Mouse (Mus musculus): ENCODE data around the gene Prelp.

Gene Prelp

DNA sequence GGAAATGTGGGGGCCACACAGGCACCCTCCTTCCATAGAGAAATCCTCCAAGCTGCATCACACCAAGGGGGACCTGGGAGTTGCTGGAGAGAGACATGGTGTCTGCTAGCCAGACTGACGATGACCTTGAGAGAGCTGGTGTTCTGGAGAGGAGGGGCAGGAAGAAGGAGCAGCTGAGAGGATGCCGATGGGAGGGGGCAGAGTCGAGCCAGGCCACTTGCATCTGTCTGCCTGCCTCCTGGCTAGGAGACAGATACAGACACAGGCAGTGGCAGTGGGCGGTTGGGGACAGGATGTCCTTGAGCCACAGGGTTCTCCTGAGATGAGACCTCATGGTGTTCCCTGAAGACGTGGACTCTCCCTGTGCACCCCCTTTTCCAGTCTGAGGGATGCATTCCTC lies 29.7 kb downstream of the Prelp start:
- peak; percentile 68 to 89 for DNase-seq

DNA sequence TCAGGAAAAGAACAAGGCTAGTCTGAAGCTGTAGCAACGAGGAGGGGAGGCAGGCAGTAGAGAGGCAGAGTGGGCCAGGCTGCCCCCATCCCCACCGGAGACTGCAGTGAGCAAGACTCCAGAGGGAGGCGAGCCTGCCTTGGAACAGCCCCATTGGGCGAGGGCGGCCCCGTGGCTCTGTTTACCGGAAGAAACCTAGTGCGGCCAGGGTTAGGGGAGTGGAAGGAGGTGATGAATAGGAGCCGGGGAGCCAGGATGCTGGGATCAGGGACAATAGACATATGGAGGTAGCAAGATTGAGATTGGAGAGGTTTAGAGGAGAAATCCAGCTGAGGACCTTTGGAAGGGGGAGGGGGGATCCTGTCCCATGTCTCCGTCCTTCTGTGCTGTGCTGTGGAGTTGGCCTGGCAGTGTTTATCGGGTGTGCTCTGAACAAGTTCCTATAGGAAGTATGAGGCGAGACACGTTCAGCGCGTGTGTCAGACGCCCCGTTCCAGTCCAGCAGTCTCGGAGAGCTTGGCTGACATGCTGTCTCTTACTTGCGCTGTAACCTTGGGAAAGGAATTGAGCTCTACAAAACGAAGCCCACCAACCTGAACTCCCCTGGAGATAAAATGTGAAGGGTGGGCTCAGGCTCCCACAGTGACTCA lies 31.1 kb downstream of the Prelp start:
- peak in 1 of 2 experiments; percentile 37 for DNase-seq

DNA sequence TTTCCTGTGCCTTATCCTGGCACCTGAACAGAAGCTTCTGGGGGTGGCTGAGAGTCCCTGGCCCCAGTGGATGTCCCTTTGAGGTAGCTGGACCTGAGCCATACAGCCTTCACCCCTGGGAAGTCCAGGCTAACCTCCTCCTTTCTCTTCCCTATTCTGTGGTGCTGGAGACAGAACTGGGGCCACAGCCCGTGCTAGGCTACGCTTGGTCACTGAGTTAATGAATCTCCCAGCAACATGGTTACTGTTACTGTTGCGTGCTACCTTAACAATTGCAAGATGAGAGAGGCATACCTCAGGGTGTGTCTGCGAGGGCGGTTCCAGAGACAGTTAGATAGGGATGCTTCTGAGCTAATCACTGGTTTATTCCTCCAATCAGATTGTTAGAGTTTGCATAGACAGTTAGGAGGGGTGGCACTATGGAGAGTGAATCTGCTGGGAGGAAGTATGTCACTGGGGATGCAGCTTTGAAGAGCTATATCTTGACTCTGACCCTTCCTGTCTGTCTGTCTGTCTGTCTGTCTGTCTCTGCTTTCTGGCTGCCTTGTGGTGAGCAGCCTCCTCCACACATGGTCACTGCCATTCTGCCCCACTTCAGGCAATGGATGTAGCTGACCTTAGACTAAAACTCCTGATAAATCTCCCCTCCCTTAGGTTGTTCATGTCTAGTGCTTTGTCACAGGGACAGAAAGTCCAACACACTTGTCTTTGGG lies 33.5 kb downstream of the Prelp start:
- DNase-seq = no peak

DNA sequence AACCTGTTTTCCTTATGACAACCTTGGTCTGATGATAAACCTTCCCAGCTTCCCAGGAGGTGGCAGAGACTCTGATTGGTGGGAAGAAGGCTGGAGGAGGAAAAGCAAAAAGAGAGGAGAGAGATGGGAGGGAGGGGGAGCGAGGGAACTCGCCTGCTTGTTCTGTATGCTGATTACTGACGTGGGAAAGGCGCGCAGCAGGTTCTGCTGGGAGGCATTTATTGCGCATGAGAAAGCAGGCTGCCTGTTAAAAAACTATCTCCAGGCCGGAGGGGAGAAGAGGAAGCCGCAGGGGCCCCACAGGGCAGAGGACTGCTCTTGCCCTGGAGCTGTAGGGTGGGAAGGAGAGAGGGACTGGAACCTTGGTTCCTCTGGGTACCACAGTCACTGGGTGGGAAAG lies 34.2 kb downstream of the Prelp start:
- DNase-seq = no peak

DNA sequence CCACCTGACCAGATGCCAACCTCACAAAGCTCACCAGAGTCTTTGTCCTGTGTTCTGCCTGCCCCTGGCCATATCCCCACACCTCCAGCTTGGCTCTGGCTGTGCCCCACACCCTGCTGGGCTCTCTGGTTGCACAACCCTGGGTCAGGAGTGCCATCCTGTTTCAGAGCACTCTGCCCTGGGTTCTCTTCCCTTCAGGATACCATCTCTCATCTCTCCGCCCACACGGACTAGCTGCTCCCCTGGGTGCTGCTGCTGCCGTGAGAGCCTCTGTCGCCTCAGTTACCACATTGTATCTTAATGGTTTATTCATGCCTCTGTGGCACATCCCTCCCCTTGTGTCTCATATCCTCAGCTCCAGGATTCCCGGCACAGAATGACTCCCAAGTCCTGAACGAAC lies 34.8 kb downstream of the Prelp start:
- DNase-seq = peak in 1 of 2 experiments; percentile 59

DNA sequence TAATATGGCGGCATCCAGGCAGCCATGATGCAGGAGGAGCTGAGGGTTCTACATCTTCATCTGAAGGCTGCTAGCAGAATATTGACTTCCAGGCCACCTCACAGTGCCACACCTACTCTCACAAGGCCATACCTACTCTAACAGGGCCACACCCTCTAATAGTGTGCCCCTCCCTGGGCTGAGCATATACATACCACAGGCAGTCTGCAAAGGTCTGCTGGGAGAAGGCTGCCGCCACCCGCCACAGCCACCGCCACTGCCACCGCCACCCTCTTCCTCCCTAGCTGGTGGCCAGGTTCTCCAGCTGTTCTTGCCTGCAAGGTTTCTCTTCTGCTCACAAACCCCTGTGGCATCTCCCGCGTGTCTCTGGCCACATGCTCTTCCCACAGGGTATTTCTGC lies 35.4 kb downstream of the Prelp start:
- DNase-seq = no peak

DNA sequence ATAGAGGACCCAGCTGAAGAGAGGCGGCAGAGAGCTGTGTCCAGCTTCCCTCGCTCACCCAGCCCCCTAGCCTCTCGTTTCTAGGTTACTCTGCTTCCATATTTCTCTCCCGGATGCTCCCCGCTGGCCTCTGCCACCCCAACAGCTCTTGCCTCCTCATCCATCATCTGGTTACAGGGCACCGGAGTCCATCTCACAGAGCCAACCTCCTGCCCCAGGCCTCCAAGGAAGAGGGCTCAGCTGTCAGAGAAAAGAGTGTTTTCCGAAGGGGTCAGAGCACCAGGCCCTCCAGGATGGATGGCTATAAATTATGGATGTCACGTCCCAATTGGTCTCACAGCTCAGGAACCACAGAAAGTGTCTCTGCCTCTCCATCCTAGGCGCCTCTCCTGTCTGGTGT lies 36.5 kb downstream of the Prelp start:
- no peak for DNase-seq

DNA sequence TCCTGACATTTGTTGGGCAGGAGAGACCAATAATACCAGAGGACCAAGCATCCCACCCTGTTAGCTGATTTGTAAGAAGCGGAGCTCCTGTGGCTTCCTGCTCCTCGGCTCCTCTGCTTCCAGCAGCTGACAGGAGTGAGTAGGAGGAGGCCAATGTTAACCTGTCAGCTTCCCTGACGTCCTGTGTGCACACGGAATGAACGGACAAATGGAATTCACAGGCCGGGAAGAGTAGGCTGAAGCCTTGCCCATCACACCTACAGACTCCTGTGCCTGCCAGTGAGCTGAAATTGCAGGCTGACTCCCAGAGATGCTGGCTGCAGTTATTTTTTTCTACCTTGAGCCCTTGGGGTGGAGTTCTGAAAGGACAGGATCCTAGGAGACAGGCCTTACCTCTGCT lies 37.1 kb downstream of the Prelp start:
- no peak for DNase-seq

DNA sequence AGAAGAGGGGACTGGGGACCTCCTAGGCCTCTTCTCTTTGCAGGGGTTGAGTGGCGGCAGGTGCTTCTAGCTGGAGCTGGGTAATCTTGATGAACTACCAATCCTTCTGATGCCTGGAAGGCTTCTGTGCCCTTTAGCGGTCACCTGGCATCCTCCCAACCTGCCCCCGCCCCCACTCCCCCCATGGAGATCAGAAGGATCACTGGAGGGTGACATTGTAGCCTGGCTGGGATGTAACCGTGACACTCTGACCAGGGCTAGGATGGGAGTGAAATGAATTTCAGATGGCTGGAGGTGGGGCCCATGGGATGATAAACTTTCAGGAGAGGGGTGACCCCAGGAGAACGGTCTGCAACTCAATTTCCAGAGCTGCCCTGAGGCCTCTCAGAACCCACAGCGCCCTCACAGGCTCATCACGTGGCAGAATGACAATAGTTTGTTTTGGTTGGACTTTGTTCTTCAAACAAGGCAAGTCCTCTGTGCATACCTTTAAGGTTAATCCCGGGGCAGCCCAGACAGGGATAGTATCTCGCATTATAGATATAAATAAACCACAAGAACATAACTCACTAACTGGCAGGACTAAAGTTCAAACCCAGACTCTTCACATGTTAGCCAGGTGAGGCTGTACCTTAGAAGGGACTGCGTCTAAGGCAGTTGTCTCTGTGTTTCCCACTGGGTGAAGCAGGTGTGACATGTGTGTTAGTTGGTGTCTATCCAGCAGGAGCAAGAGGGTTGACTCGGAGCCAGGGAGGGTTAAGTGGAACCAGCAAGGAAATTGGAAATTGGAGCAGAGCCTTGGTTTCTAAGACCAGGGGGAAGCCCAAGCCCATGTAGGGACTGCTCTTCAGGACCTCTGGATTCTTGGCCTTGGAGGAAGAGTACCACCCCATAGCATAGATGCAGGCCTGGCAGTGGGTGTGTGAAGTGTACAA lies 38.7 kb downstream of the Prelp start:
- DNase-seq = no peak

DNA sequence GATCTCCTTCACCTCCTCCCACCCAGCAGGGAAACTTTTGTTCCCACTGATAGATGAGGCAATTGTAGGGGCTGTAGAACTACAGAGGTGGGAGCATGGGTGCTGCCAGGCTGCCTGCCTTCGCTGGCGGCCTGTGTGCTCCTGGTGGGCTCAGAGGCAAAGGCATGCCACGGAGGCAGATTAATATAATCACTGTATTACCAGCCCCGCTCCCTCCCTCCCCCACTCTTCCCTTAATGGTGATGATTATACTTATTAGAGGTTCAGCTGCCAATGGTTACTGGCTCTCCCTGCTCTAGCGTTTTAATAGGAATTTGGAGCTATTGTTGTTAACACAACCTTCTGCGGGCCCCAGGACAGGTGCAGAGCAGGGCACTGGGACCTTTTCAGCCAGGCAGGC lies 39.4 kb downstream of the Prelp start:
- DNase-seq = no peak

DNA sequence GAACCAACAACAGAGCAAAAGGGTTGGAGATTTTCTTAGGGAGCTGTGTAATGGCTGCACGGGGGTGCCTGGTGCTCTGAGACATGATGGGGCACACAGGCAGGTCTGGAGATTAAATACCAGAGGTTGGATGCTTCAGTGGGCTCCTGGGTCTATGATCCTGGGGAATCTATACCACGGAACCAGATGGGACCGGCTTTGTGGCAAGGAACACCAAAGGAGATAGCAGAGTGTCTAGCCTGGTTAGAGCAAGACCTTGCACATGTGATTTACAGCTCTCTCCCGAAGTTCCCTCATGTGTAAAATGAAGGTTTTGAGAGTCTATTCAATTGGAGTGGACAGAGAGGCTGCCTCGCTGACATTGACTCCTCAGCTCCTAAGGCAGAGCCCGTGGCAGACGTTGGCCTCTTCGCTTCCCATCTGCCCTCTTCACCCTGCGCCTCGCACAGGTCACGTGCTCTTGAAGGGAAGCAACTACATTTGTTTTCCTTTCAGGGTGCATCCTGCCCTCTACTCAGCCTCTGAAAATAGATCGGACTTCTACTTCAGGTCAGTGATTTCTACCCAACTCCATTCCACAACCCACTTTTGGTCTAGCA lies 42.3 kb downstream of the Prelp start:
- peak; percentile 44 to 77 for DNase-seq

DNA sequence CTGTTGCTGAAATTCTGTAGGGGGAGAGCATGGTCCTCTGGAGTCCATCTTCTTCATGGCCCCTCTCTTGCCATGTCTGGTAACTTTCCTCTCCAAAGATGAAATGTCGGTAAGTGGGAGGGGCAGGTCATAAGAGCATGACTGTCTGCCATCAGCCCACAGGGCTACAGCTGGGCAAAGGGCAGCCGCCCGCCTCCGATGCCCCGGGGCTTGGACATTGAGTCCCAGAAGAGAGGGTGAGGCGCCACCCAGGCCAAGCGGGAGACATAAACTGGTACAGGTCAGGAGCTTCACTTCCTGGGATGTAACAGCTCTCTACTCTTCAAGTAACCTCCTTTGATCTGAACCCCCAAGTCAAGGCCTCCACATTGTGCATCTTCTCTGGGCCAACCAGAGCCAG lies 44.3 kb downstream of the Prelp start:
- DNase-seq = peak; percentile 66 to 90

DNA sequence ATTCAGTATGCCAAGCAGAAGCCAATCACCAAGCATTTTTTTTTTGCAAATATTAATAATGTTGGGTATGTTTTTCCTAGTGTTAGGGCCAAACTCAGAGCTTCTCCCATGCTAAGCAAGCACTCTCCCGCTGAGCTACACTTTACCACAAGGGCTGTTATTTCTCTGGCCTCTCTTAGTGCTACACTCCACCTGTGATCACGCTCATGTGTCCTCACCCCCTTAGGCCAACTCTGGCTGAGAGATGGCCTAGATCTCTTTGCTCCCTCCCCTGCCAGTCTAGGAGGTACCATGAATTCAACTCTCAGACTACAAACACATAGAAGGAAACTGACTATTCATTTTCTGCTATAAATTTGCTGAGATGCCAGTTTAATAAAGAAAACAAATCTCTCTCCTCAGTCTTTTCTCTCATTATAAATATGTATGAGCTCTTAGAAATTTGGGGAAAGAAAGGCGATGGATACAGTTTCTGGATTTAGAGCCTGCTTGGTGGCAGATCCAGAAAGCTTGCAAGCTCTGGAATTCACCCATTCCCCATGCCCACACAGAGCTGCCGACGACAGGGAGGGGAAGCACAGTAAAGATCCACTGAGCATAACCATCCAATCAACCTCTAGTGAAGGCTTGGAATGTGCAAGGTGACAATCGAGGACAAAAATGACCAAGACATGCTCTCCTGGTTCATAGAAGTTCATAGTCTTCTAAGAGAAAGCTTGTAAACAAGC lies 48.0 kb downstream of the Prelp start:
- DNase-seq = no peak

DNA sequence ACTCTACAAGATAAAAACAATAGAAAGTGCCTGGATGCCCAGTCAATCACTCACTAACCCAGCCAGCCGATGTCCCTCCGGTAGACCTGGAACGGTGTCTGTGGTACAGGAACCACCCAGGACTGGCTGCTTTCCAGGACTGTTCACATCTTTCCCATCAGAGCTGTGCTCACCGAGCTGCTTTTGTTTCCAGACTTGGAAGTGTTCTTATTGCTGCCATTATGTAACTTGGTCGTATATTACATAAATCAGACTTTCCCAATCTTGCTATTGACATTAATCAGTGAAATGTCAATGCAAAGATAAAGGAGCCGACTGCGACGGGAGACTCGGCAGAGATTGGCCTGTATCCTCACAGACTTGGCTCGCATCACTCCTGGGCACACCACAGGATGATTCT lies 50.0 kb downstream of the Prelp start:
- peak in 1 of 2 experiments; percentile 40 for DNase-seq

DNA sequence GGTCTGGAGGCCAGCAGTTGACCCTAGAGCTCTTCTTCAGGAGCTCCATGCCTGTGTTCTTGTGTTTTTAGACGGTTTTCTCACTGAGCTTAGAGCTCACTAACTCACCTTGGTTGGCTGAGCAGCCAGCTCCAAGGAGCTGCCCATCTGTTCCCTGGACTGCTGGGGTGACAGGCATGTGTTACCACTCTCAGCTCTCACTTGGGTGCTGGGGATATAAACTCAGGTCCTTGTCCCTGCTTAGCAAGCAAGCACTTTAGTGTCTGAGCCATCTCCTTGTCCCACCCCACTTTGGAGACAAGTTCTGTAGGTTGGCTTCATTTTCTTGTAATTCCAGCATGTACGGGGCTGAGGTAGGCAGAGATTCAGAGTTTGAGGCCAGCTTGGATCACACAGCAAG lies 52.0 kb downstream of the Prelp start:
- no peak for DNase-seq

DNA sequence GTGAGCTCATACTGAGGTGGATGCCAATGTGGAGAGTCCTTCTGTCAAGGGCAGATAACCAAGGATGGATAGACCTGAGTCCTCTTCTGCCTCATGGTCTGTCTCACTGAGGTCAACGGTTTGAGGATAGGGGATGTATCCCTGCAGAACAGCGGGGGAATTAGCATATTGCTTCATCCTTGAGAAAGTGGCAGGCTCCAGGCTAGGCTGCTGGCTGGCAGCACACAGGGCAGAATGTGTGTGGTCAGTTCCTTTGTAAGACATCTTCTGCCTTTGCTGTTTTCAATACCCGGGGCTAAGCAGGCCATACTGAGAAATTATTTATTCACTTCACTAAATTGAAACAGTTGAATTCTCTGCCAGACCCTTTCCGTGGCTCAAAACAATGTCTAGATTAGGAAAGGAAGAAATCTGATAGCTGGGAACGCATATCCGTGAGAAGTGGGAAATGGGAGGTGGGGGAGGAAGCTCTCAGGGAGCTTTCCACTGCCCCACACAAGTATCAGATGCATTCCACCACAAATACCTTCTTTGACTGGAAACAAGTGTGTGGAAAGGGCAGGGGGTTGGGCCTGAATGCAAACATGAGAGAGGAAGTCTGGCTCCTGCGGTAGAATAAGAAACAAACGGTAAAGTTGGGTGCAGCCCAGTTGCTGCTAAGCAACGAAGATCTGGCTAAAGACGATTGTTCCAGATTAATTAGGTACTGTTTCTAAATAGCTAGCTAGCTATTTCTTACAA lies 57.8 kb downstream of the Prelp start:
- DNase-seq = no peak

DNA sequence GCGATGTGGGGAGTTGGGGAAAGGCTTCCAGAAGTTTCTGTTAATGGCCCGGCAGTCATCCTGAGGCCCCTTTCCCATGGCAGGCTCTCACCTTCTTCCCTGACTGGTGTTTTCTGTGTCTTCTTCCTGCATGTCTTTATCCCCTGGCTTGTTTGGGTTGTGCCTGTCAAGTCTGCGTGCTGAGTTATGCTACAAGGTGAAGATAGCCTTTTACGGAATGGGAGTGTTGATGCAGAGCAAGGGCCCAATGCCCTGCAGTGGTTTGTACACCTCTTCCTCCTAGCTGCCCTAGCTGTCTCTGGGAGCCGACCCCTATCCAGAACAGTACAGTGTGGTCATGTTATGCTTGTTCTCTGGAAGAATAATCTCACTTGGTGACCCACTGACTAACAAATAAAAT lies 60.2 kb downstream of the Prelp start:
- DNase-seq = no peak

Measured in kidney, postnatal 25 days (tissue).